In genomic region chr2:131506358-131506757, GRCm38 (mm10) we compare ENCODE assay signal across 9 mouse cellular contexts. TPM values are rescaled to one million over a fixed set of nuclear protein-coding genes. Genes with fewer than 3 reads are reported as not detected.
DNase-seq lines count a peak whose midpoint lies in the region; ATAC-seq lines count a peak whose summit lies in the region.
"Had no signal": no experiment of that assay in that cellular context is flagged by ENCODE, and none has a peak within 500 bp of the region (broad histone marks: within the 10 kb centered on the region; RNA-seq: fewer than 3 reads in every experiment).

No protein-coding gene starts in this region.

- no peak overlapping the region for H3K4me2 ChIP-seq in lung, embryonic 15.5 days
- H3K4me2 ChIP-seq in forebrain, embryonic 11.5 days (ENCODE audit: low read depth, low read length, severe bottlenecking), result no peak overlapping the region
- H3K4me2 ChIP-seq in limb, embryonic 13.5 days (replicated peaks), result peak overlapping the region; percentile 30; the same call in 1 of the 2 replicates

- WGBS in lung, embryonic 15.5 days, result 33% methylated on average over 3 of the region's 3 CpGs
- WGBS in forebrain, embryonic 11.5 days, result 2% methylated on average over 3 of the region's 3 CpGs
- 27% methylated on average over 3 of the region's 3 CpGs for WGBS in limb, embryonic 13.5 days

- no peak for DNase-seq in lung, postnatal 36 days
- DNase-seq in forebrain, embryonic 11.5 days (ENCODE audit: low spot score), result peak; percentile 74
- DNase-seq in skeletal muscle tissue, adult 2 months (ENCODE audit: low read depth, low spot score), result peak; percentile 85
- DNase-seq in cerebellum, adult 9-10 months, result no peak
- no peak for DNase-seq in left cerebral cortex, postnatal 10 days (ENCODE audit: extremely low spot score in 1 of 2, low spot score in 2 of 2)

- H3K36me3 ChIP-seq in lung, embryonic 15.5 days, result no peaks in the 10 kb centered on the region
- H3K36me3 ChIP-seq in forebrain, embryonic 11.5 days (ENCODE audit: control insufficient read depth, insufficient read depth, low read length), result no peaks in the 10 kb centered on the region
- no peaks in the 10 kb centered on the region for H3K36me3 ChIP-seq in limb, embryonic 13.5 days

- 0 out of 2 replicates have a peak, but pooled peaks have one; percentile 19 for ATAC-seq in lung, embryonic 15.5 days (ENCODE audit: borderline replicate concordance, extremely low read depth, low FRiP score, low TSS enrichment)
- peak; percentile 88 for ATAC-seq in forebrain, embryonic 11.5 days (replicated peaks; ENCODE audit: low FRiP score)
- ATAC-seq in limb, embryonic 13.5 days (ENCODE audit: low FRiP score, low read depth), result peak; percentile 76

- H3K27me3 ChIP-seq in lung, embryonic 15.5 days, result no peaks in the 10 kb centered on the region
- H3K27me3 ChIP-seq in forebrain, embryonic 11.5 days (ENCODE audit: control insufficient read depth, insufficient read depth, low read length), result no peaks in the 10 kb centered on the region
- no peaks in the 10 kb centered on the region for H3K27me3 ChIP-seq in limb, embryonic 13.5 days

- intact Hi-C loops in left cerebral cortex, postnatal 10 days (cut with DNase I), result no loop called here

- no peaks in the 10 kb centered on the region for H3K9me3 ChIP-seq in lung, embryonic 15.5 days
- H3K9me3 ChIP-seq in forebrain, embryonic 11.5 days (ENCODE audit: control insufficient read depth, low read length), result no peaks in the 10 kb centered on the region
- H3K9me3 ChIP-seq in limb, embryonic 13.5 days, result no peaks in the 10 kb centered on the region

- no peak overlapping the region for H3K9ac ChIP-seq in lung, embryonic 15.5 days
- peak overlapping the region; percentile 44; the same call in 1 of the 2 replicates for H3K9ac ChIP-seq in forebrain, embryonic 11.5 days (ENCODE audit: low read length)
- 0 out of 2 replicates have a peak overlapping the region, but pooled peaks have one; percentile 4 for H3K9ac ChIP-seq in limb, embryonic 13.5 days

- H3K4me1 ChIP-seq in lung, embryonic 15.5 days, result peaks cover 56% of the 10 kb centered on the region
- peaks cover 16% of the 10 kb centered on the region for H3K4me1 ChIP-seq in forebrain, embryonic 11.5 days (replicated peaks; ENCODE audit: control insufficient read depth, insufficient read depth, low read length)
- H3K4me1 ChIP-seq in limb, embryonic 13.5 days, result peaks cover 92% of the 10 kb centered on the region

- H3K4me3 ChIP-seq in lung, embryonic 15.5 days, result no peak overlapping the region
- H3K4me3 ChIP-seq in forebrain, embryonic 11.5 days (ENCODE audit: low read depth, low read length), result no peak overlapping the region
- no peak overlapping the region for H3K4me3 ChIP-seq in limb, embryonic 13.5 days
- H3K4me3 ChIP-seq: erythroblast, embryonic 14.5 days had no signal

- peak overlapping the region; percentile 67 for H3K27ac ChIP-seq in lung, embryonic 15.5 days
- peak overlapping the region; percentile 66 for H3K27ac ChIP-seq in forebrain, embryonic 11.5 days (ENCODE audit: low read depth, low read length)
- H3K27ac ChIP-seq in limb, embryonic 13.5 days, result peak overlapping the region; percentile 94
- H3K27ac ChIP-seq: kidney, postnatal 0 days had no signal

RNA-seq across cellular contexts. Expression of gene Smox, which starts 15.1 kb away (rescaled TPM):
- 33.7 and 37.1 TPM in 2 replicates for polyA plus RNA-seq in lung, embryonic 15.5 days (2015; fragmentation: Nextera tagmentation; extraction: Ambion mirVana)
- polyA plus RNA-seq in forebrain, embryonic 11.5 days (2014; fragmentation: Nextera tagmentation; extraction: Ambion mirVana), result 33.2 and 34.6 TPM in 2 replicates
- polyA plus RNA-seq in limb, embryonic 13.5 days (2015; fragmentation: Nextera tagmentation; extraction: Ambion mirVana), result 70.6 and 72.6 TPM in 2 replicates
- 10 to 100 TPM; 45.6 to 60.5 TPM for total RNA-seq in left cerebral cortex, postnatal 10 days (2021)

RNA-seq across cellular contexts. Expression of gene Adra1d, which starts 55.7 kb away (rescaled TPM):
- polyA plus RNA-seq in lung, embryonic 15.5 days (2015; fragmentation: Nextera tagmentation; extraction: Ambion mirVana), result 3.4 and 3.9 TPM in 2 replicates
- polyA plus RNA-seq in forebrain, embryonic 11.5 days (2014; fragmentation: Nextera tagmentation; extraction: Ambion mirVana), result not detected in 2 replicates
- polyA plus RNA-seq in limb, embryonic 13.5 days (2015; fragmentation: Nextera tagmentation; extraction: Ambion mirVana), result 0.17 and 0.38 TPM in 2 replicates
- total RNA-seq in left cerebral cortex, postnatal 10 days (2021), result 10 to 100 TPM; 17.4 to 20.5 TPM
- polyA plus RNA-seq: erythroblast, embryonic 14.5 days had no signal

Comparison
In these comparisons a context has a peak if more than half of its experiments do, and no peak if none do; other contexts are left out.
1. ATAC-seq: peak in every context shown above with its lines; median percentile 88 in forebrain, embryonic 11.5 days; 76 in limb, embryonic 13.5 days; 19 in lung, embryonic 15.5 days.
2. DNase-seq: peak in forebrain, embryonic 11.5 days (single experiment) and skeletal muscle tissue, adult 2 months (single experiment); none in lung, postnatal 36 days (single experiment), cerebellum, adult 9-10 months (single experiment) and left cerebral cortex, postnatal 10 days (0 of 2).
3. Peak in every context shown above with its lines, with median percentiles within 50 percentile points of each other: H3K27ac ChIP-seq.